ENCODE assay signal across 18 mouse cellular contexts in genomic region chr1:51681872-51682271, GRCm38 (mm10).
"Had no signal": no experiment of that assay in that cellular context is flagged by ENCODE, and none has a peak within 500 bp of the region (broad histone marks: within the 10 kb centered on the region; RNA-seq: fewer than 3 reads in every experiment).

No protein-coding gene starts in this region.

- H3K27me3 ChIP-seq: liver, embryonic 15.5 days; lung, embryonic 15.5 days; megakaryocyte, embryonic 14.5 days; midbrain, embryonic 12.5 days; neural tube, embryonic 12.5 days had no signal

- H3K4me1 ChIP-seq: liver, embryonic 15.5 days; lung, embryonic 15.5 days; megakaryocyte, embryonic 14.5 days; neural tube, embryonic 12.5 days had no signal

- DNase-seq: liver, postnatal 0 days; lung, adult 2 months; lung, postnatal 14 days; lung, postnatal 36 days; midbrain, embryonic 14.5 days; right cerebral cortex, postnatal 25 days; right cerebral cortex, postnatal 4 days; spleen, adult 18-20 months; thymus, adult 2 months; thymus, postnatal 25 days; thymus, postnatal 4 days had no signal

- H3K9me3 ChIP-seq: liver, embryonic 15.5 days; lung, embryonic 15.5 days; midbrain, embryonic 12.5 days; neural tube, embryonic 12.5 days had no signal

- H3K4me2 ChIP-seq: liver, embryonic 15.5 days; lung, embryonic 15.5 days; midbrain, embryonic 12.5 days; neural tube, embryonic 12.5 days had no signal

- H3K36me3 ChIP-seq: liver, embryonic 15.5 days; lung, embryonic 15.5 days; midbrain, embryonic 12.5 days; neural tube, embryonic 12.5 days had no signal

- H3K4me3 ChIP-seq: liver, embryonic 15.5 days; lung, embryonic 15.5 days; megakaryocyte, embryonic 14.5 days; midbrain, embryonic 12.5 days; neural tube, embryonic 12.5 days had no signal

- H3K9ac ChIP-seq: liver, embryonic 15.5 days; liver, postnatal 0 days; lung, embryonic 15.5 days; midbrain, embryonic 12.5 days; neural tube, embryonic 12.5 days had no signal

- ATAC-seq: liver, postnatal 0 days; lung, postnatal 0 days had no signal

- H3K27ac ChIP-seq: liver, embryonic 15.5 days; lung, embryonic 15.5 days; macrophage; midbrain, embryonic 12.5 days; neural tube, embryonic 12.5 days had no signal
